Mouse (Mus musculus) lung, postnatal 10 days (tissue): ENCODE measurements at regions not wholly inside any gene's neighbourhood (a gene's known extent, or its start where the extent isn't known, plus 50 kb on each side); places are given as distances from the start of the nearest gene placed in this dataset.

Source experiments
- DNase-seq: peaks from one replicate; pipeline ENCODE4 v3.0.0; 2021

DNA sequence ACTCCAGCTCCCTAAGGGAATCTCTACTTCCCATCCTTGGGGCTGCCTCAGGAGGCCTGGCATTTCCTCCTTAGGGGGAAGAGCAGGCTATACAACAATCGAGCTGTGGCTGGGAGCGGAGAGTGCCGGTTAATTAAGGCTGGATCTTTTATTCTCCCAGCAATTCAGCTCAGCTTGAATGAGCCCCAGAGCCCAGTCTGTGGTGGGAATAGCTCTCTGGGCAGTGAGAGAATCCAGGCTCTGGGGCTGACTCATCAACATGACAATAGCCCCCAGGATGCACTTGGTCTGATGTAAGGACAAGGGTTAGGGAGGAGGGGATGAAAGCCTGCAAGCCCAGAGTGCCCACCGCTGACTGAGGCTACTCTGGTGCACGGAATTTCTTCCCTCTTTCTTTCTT, 280.2 kb upstream of the Sox9 start:
- DNase-seq: no peak

DNA sequence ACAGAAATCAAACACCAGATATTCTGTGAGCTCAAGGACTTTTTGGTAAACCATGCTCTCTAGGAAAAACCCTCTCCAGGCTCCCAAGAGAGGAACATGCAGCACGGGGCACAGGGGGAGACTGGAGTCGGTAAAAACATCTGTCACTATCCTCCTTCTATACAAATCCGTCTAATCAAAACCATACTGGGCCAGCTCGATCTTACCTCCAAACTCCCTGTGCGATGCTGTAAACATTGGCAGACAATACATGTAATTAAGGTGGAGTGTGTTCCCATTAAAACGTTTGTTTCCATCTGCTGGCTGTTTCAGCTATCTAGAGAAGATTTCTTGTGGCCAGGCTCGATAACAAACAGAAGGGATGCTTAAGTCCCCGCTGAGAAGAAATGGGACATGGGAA, 262.9 kb upstream of the Sox9 start:
- no peak for DNase-seq

GRCm38 (mm10) chr11:112524983-112525382, 257.0 kb upstream of the Sox9 start:
- no peak for DNase-seq

DNA sequence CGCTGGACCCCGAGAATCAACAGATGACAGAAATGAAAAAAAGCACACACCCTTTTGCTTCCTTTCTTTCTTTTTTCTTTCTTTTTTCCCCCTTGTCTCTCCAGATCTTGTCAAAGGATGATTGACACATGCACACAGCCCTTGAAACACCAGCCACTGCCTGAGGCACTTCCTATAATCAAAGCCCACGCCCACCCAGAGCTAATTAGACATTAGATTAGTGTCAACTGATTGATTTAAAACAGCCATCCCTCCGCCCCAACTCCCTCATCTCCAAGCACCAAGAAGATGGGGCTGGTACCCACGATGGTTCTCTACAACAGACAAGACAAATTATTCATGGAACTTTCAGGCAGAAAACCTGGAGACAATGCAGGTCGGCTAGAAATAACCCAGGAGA, 239.5 kb upstream of the Sox9 start:
- DNase-seq: no peak

DNA sequence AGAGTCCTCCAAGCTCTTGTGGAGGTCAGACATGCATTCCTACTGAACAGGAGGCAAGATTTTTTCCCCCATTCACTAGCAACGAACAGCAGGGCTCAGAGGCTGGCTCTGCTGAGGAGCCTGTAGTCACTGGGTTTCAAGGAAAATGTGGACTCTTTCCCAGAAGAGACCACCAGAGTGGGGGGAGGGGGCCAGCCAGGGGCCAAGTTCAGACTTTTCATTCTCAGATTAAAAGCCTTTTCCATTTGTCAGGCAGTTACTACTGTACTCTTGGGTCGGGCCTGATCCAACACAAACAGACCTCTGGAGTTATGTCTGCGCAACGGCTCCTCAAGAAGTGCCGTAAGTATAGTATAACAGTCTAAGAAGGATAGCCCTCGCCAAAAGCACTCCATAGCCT, 238.6 kb upstream of the Sox9 start:
- DNase-seq: no peak

GRCm38 (mm10) chr11:112545231-112546010, 236.6 kb upstream of the Sox9 start:
- peak; percentile 9 for DNase-seq

DNA sequence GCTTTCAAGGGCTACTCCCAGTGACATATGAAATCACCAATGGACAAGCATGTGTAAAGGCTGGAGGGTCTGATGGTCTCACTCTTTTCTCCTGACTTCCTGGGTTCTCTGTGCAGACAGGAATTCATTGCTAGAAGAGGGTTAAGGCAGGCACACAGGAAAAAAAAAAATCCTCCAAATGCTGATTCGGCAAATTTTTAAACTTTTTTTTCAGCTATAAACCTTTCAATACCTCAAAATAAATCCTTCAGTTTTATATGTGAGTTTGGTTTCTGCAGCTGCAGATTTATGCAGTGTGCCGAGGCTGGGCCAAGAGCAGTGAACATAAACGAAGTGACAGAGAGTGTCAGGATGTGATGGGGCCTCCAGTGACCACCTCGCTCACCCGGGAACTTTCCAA, 235.9 kb upstream of the Sox9 start:
- no peak for DNase-seq

DNA sequence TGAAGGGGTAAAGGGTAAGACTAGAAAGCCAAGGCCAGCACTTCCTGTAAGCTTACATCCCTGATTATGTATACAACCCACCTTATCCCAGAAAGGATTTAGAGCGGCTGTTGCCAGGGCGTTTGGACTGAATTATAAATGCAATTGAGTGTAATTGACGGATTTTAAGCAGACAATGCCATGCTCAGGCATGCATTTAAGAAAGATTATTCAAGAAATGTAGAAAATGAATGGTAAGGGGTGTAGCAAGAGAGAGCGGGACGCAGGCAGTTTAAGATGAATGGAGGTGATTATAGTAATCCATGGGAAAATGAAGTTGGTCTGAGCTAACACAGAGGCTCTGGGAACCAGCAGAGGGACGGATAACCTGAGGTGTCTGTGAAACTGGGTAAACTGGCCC, 229.2 kb upstream of the Sox9 start:
- no peak for DNase-seq

DNA sequence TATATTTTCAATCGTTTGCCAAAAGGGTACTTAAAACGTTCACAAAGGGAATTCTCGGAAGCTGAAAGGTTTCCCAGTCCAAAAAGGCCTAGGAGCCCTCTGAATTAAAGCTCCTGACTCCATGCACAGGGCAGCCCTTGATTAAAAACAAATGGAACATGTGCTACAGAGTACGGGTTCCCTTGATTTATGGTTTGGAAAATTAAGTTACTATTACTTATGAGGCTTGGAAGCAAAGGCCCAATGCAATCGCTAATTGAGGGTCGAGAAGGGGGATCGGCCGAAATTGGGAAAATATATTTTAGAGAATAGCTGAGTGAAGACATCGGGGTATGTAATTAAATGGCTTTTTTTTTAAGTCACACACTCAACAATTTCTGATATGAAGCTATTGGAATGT, 219.0 kb upstream of the Sox9 start:
- DNase-seq: no peak

GRCm38 (mm10) chr11:112564706-112565215, 217.3 kb upstream of the Sox9 start:
- DNase-seq: no peak

- no peak for DNase-seq
Observed at GRCm38 (mm10) chr11:112566071-112566470, 216.0 kb upstream of the Sox9 start.

DNA sequence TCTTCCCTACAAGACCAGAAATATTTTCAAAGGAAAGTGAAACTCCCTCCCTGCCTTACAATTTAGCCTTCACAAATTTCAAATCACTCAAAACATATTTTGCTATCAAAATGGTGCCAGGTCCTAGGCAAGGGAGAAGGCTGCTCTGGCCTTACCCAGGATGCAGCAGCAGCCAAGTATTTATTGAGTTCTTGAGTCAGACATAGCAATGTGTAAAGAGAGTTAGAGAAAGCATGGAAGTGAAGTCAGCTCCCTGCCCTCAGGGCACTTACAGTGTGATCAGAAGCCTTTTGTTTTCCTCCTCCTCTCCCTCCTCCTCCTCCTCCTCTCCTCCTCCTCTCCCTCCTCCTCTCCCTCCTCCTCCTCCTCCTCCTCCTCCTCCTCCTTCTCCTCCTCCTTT, 194.6 kb upstream of the Sox9 start:
- DNase-seq: no peak

- no peak for DNase-seq
Observed at GRCm38 (mm10) chr11:112588088-112588487, 193.9 kb upstream of the Sox9 start.

- DNase-seq: no peak
Observed at GRCm38 (mm10) chr11:112590214-112590613, 191.8 kb upstream of the Sox9 start.

DNA sequence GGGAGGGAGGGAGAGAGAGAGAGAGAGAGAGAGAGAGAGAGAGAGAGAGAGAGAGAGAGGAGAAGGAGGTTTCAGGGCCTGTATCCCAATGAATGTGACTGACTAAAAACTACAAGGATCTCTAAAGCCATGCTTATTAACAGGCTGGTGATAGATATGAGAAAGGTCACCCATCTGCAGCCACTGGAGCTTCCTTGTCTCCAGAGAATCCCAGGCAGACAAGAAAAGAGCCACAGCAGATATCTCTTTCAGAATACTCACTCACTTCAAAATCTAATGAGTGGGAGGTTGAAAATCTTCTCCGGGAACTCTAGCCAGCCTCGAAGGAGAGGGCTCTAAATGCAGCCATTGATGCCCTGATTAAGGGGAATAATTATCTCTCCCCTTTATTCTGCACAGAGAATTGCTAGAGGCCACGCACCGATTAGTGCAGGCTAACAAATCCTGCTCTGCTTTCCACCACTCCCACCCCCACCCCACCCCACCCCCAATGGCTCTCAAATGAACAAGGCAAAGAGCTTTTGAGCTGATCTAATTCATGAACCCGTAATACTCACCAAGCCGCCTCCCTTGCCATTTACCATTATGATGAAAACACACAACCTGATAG, 189.5 kb upstream of the Sox9 start:
- no peak for DNase-seq

DNA sequence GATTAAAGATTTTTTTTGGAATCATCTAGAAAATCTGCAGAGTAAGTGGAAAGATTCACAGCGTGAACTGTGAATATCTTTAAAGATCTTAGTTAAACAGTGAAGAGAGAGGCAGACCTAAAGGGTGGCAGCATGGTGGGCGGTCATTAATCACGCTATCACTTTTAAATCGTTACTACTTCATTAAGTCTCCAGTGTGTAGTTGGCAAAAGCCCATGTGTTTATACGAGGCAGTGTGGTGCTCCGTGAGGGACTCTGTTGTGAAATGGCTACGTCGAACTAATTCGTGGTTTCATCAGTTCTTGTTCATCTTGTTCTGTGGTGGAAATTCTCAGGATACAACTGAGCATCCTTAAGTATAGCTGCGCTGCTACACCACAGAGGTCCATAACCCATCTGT, 188.2 kb upstream of the Sox9 start:
- no peak for DNase-seq

- DNase-seq: no peak
Observed at GRCm38 (mm10) chr11:112607359-112607758, 174.7 kb upstream of the Sox9 start.

DNA sequence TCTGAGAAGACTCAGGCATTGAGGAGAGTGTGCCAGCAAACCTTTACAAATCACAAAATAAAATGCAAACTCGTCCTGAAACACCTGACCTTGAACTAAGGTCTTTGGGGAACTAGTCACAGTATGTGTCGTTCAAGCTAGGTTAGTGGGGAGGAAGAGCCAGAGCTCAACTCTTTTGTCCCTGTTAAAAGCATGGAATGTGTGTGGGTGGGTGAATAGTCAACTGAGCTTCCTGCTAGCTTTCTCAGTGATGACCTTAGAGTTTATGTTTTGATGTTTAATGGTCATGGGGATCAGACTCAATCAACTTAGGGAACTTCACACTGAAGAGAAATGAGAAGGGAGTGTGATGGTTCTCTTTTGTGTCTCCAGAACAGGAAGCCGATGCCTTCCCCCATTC, 172.7 kb upstream of the Sox9 start:
- no peak for DNase-seq

- DNase-seq: no peak
Observed at GRCm38 (mm10) chr11:112611073-112611472, 171.0 kb upstream of the Sox9 start.

DNA sequence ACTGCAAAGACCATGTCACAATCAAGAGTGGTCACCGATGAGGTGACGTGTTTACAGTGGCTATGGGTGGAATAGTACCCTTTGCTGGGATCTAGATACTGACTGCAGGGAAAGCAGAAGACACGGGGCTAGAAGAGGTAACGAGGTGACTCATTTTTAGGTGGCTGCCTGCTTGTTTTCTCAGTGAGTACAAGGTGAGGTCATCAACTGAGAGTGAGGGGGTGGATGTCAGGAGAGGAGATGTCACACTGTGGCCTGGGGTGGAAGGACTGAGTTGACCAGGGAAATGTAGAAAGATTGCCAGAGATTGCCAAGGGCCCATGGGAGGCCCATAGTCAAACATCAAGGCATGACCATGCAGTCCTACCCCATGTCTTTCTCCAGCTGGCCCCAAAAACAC, 166.4 kb upstream of the Sox9 start:
- DNase-seq: no peak

DNA sequence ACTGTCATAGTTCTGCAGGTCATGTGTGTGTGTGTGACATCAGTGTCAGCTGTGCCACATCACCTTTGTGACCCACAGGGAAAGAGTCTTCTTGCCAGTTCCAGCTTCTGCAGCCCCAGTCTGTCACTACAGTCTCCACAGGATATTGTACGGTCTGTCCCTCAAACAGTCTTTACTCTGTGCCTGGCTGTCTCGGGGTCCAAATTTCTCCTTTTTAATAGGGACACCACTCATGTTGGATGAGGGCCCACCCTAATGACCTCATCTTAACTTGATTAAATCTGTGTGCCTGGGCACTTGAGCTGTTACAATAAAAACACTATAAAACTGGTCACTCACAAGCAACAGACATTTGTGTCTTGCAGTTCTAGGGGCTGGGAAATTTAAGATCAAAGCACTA, 165.1 kb upstream of the Sox9 start:
- no peak for DNase-seq

GRCm38 (mm10) chr11:112620916-112621315, 161.1 kb upstream of the Sox9 start:
- peak; percentile 41 for DNase-seq

DNA sequence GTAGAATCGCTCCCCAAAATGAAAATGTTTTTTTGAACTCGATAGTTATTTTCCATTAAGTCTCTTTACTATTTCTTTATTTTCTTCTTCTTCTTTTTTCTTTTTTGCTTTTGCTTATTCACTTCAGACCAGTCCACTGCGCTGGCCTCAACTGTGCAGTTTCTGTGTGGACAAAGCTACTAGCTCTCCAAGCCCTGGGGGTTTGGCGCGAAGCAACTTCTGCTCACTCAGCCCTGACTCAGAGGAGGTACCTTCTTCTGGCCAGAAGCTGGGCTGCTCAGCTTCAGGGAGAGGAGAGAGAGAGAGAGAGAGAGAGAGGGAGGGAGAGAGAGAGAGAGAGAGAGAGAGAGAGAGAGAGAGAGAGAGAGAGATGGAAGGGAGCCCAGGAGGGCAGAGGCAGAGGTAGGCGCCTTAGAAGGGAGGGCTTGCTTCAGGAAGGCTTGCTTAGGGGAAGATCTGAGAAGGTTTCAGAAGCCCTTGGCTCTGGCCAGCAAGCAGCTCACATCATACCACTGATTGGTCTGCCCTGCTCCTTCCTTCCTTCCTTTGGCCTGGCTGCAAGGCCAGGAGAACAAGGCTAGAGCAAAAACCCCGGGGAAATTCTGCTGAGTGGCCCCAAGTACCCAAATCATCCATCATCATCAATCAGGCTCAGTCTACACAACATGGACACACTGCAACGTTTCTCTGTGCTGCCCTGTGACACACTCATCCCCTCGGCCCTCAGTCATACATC, 160.5 kb upstream of the Sox9 start:
- DNase-seq: no peak

DNA sequence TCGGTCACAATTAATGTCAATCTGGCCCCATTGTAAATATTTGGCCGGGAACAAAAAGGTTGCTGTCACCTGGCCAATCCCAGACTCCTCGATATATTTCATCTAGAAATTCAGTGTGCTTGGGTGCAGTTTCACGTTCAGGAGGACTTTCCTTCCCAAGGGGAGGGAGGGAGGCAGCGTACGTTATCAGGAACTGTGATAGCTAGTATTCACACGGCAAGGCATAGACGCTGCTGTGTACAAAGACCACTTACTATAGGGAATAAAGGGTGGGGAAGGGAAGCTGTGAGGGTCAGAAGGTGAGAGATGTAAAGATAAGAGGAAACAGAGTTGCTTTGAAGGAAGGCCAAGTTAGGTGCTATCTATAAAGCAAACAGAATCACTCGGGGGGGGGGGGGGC, 132.7 kb upstream of the Sox9 start:
- DNase-seq: no peak
